Mouse (Mus musculus) spleen, postnatal 10 days (tissue): Measurements from ENCODE around the gene Gatad2a.

Experiments
- DNase-seq, 2 experiments: peaks; one replicate each; pipeline ENCODE4 v3.0.0; 2021 to 2022; ENCODE audit warnings: low spot score in 2 of 2

Gene Gatad2a

GRCm38 (mm10) chr8:69900895-69901451, 95.2 kb downstream of the Gatad2a start:
- no peak for DNase-seq

GRCm38 (mm10) chr8:69899876-69900275, 96.3 kb downstream of the Gatad2a start:
- no peak for DNase-seq

GRCm38 (mm10) chr8:69897857-69898256, 98.3 kb downstream of the Gatad2a start:
- DNase-seq: no peak

GRCm38 (mm10) chr8:69895772-69896451, 100.3 kb downstream of the Gatad2a start:
- no peak for DNase-seq

GRCm38 (mm10) chr8:69894836-69895332, 101.3 kb downstream of the Gatad2a start:
- DNase-seq: no peak

GRCm38 (mm10) chr8:69893863-69894262, 102.3 kb downstream of the Gatad2a start:
- DNase-seq: peak in 1 of 2 experiments; percentile 78

GRCm38 (mm10) chr8:69890813-69891241, 105.4 kb downstream of the Gatad2a start:
- DNase-seq: peak in 1 of 2 experiments; percentile 62

- DNase-seq: peak in 1 of 2 experiments; percentile 26
Measured at GRCm38 (mm10) chr8:69888902-69889301, 107.3 kb downstream of the Gatad2a start.

GRCm38 (mm10) chr8:69888244-69888866, 107.8 kb downstream of the Gatad2a start:
- peak in 1 of 2 experiments; percentile 29 for DNase-seq

GRCm38 (mm10) chr8:69887289-69888243, 108.6 kb downstream of the Gatad2a start, which contains the start of gene Cilp2:
TSS of gene Cilp2 (minus strand) at chr8:69887687.
- DNase-seq: peak in 1 of 2 experiments; percentile 49

GRCm38 (mm10) chr8:69884141-69884540, 112.0 kb downstream of the Gatad2a start:
- DNase-seq: no peak

GRCm38 (mm10) chr8:69882833-69883600, 113.2 kb downstream of the Gatad2a start:
- no peak for DNase-seq

- peak in 1 of 2 experiments; percentile 54 for DNase-seq
Measured at GRCm38 (mm10) chr8:69882021-69882756, 114.0 kb downstream of the Gatad2a start.

- no peak for DNase-seq
Measured at GRCm38 (mm10) chr8:69881261-69881865, 114.8 kb downstream of the Gatad2a start.

GRCm38 (mm10) chr8:69880841-69881240, 115.3 kb downstream of the Gatad2a start:
- no peak for DNase-seq

GRCm38 (mm10) chr8:69879678-69880077, 116.5 kb downstream of the Gatad2a start:
- no peak for DNase-seq

GRCm38 (mm10) chr8:69877992-69878391, 118.2 kb downstream of the Gatad2a start:
- DNase-seq: no peak

- no peak for DNase-seq
Measured at GRCm38 (mm10) chr8:69877396-69877795, 118.8 kb downstream of the Gatad2a start.

GRCm38 (mm10) chr8:69876967-69877366, 119.2 kb downstream of the Gatad2a start:
- no peak for DNase-seq

GRCm38 (mm10) chr8:69876097-69876496, 120.1 kb downstream of the Gatad2a start:
- DNase-seq: no peak
